Mouse (Mus musculus) T-helper 1 cell (primary cell): ENCODE results near the gene Snrpd2.

Experiments used
- in situ Hi-C: fragments of 300-600 bp; cut with MboI, MseI; formaldehyde crosslinking; loops from one replicate; pipeline ENCODE4 v1.15.1; 2025; ENCODE audit warnings: high pct_unique_total_duplicates

Gene Snrpd2

DNA sequence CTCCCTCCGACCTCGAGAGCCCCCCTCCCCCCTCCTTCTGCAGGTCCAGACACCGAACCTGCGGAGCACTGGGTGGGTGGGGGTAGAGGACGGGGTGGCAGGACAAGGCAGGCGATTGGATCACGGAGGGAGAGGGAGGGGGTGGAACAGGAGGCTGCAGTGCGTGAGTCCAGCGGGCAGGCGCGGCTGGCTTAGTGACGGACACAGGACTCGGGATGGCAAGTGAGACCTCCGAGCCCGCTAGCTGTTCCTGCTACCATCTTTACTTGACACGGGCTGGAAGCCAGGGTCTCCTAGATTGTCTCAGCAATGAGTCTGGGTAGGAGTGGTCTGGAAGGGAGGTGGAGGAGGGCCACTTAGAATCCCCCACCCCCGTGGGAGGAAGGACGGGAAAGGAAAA lies 28.5 kb downstream of the Snrpd2 start:
- in situ Hi-C loops, result loop anchor here (5.0 kb wide), 1 partner anchor 104 kb away; the partner anchor contains the start of genes Ppm1n and Rtn2

DNA sequence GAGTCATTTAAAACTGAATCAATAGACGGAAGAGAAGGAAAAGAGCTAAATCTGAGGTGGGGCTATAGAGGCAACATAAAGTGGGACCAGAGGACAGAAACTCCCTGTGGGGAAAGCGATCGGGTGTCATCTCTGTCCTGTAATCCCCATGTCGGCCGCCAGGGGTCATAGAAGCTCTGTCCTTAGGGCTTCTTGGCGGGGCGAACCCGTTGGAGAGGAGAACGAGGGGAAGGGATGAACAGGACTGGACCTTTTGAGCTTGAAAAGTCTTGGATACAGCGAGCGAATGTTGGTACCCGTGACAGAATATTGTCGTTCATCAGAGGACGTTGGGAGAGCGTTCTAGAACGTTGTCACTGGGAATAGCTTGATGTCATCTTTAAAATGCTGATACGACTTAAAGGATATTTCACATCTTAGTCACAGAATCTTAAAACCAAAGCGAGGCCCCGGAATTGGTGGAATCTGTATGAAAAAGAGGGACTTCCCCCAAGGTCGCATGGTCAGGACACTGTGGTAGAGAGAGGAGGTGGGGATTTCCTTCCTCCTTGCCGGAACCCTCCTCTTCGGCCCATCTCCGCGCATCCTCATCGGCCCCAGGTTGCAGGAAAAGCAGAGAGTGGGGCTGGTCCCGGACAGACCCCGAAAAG lies 29.0 kb downstream of the Snrpd2 start:
- in situ Hi-C loops, result loop anchor here (5.0 kb wide), 1 partner anchor 104 kb away; the partner anchor contains the start of genes Ppm1n and Rtn2

DNA sequence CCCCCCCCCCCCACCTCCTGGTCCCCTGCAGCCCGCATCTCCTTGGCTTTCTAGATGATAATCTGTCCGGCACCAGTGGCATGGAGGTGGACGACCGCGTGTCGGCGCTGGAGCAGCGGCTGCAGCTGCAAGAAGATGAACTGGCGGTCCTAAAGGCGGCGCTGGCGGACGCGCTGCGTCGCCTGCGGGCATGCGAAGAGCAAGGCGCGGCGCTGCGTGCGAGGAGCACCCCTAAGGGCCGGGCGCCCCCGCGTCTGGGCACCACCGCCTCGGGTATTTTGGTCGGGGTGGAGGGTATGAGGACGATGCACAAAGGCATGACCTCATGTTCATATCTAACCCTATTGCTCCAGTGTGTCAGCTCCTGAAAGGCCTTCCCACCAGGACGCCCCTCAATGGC lies 29.7 kb downstream of the Snrpd2 start:
- in situ Hi-C loops, result loop anchor here (5.0 kb wide), 1 partner anchor 103 kb away; the partner anchor contains the start of genes Ppm1n and Rtn2

- in situ Hi-C loops, result loop anchor here (5.0 kb wide), 2 partner anchors 37 to 102 kb away; partner anchors contain the start of genes Ppm1n and Rtn2
Measured at GRCm38 (mm10) chr7:19179936-19180335, 30.4 kb downstream of the Snrpd2 start.

- in situ Hi-C loops, result loop anchor here (5.0 kb wide), 1 partner anchor 36 kb away; no protein-coding TSS in a partner anchor
Measured at GRCm38 (mm10) chr7:19180862-19181429, 31.4 kb downstream of the Snrpd2 start.

DNA sequence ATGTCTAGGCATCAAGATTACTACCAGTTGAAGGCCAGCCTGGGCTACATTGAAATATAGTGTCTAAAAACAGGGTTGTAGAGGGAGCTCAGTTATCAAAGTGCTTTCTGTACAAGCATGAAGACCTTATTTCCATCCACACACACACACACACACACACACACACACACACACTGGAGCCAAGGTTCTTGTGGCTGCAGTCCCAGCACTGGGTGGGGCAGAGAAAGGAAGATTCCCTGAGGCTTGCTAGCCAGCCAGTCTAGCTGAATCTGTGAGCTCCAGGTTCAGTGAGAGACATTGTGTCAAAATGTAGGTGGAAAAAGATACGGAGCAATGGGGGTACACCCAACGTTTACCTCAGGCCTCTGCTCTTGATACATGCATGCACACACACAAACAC lies 34.7 kb downstream of the Snrpd2 start:
- in situ Hi-C loops, result loop anchor here (5.0 kb wide), 1 partner anchor 33 kb away; no protein-coding TSS in a partner anchor

DNA sequence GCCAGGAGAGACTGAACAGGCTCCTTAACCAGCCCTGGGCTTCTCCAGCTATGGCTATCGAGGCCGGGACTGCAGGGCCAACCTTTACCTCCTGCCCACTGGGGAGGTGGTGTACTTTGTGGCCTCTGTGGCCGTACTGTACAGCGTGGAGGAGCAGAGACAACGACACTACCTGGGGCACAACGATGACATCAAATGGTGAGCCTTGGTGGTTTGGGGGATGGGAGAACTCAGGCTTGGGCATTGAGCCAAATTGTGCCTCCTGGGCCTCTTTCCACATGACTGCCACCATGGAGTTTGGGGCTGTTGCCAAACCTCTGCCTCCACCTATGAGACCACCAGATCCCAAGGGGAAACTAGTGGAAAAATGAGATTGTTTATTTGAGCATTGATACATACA lies 35.2 kb downstream of the Snrpd2 start:
- in situ Hi-C loops, result loop anchor here (5.0 kb wide), 1 partner anchor 33 kb away; no protein-coding TSS in a partner anchor

- in situ Hi-C loops, result no loop called here
Measured at GRCm38 (mm10) chr7:19194676-19195075, 45.2 kb downstream of the Snrpd2 start.

DNA sequence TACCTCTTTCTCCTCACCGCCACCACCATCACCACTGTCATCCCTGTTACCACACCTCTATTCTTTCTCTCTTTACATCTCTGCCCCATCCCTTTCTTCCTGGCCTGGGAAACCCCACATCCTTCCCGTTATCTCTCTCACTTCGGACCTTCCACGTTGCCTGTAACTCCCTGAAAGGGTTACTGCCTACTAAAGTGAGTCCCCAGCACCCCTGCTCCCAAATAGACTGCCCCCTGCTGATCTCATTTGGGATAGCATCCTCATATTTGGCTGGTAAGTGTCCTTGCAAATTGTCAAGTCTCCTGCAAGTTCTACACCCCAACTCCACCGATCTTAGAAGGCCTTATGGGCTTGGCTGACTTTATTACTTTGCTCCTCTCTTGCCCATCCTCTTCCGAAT lies 47.2 kb downstream of the Snrpd2 start:
- in situ Hi-C loops, result no loop called here

DNA sequence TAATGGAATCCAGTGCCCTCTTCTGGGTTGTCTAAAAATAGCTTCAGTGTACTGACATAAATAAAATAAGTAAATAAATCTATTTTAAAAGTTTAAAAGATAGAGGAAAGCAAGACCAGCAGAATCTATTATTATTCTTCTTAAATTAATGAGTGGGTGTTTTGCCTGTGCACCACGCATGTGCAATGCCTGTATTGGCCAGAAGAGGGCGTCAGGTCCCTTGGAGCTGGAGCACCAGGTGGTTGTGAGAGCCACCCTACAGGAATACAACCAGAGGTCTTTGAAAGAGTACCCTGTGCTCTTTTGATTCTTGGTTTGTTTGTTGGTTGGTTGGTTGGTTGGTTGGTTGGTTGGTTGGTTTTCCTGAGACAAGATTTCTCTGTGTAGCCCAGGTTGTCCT lies 48.5 kb downstream of the Snrpd2 start:
- in situ Hi-C loops, result no loop called here

GRCm38 (mm10) chr7:19201660-19202059 lies 52.1 kb downstream of the Snrpd2 start:
- in situ Hi-C loops, result no loop called here

GRCm38 (mm10) chr7:19202065-19202850 lies 52.7 kb downstream of the Snrpd2 start:
- in situ Hi-C loops, result no loop called here
